Mouse (Mus musculus) heart, adult 9 months (tissue): Measurements from ENCODE around the gene Ankrd61.

Experiments
- DNase-seq, 2 experiments: peaks; one replicate each; pipeline ENCODE4 v3.0.0; 2022; ENCODE audit warnings: low spot score in 2 of 2

The Ankrd61 gene

DNA sequence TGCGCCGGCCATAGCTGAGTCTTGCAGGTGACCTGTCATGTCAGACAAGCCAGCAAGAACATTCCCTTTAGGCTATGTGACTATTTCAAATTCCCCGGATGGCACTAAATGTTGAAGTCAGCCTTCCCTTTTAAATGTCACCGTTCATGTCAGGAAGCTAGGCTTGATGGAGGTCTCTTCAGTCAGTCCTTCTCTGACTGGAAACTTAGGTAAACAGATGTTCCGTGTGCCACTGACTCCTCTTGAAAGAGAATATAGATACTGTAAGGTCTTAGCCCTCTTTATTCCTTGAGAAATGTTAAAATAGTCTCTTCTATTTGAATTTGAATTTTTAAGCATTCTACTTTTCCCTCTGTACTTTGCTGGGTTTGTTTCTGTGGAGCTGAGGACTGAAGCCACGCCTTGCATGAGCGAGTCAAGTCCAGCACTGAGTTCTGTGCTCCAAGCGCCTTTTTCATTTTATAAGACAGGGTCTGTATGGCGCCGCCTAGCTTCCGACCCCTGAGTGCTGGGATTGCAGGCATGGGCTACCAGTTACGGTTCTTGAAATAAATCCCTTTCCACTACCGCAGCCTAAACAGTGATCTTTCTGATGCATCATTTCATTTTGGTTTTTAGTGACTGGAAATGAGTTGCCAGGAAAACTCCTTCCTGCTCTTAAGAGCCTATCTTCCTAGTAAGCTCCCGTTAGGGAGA is at the start of gene Ankrd61:
Gene Ankrd61, minus strand, starts transcription at position 51 of the 696 bp plus-strand sequence.
- DNase-seq = no peak

DNA sequence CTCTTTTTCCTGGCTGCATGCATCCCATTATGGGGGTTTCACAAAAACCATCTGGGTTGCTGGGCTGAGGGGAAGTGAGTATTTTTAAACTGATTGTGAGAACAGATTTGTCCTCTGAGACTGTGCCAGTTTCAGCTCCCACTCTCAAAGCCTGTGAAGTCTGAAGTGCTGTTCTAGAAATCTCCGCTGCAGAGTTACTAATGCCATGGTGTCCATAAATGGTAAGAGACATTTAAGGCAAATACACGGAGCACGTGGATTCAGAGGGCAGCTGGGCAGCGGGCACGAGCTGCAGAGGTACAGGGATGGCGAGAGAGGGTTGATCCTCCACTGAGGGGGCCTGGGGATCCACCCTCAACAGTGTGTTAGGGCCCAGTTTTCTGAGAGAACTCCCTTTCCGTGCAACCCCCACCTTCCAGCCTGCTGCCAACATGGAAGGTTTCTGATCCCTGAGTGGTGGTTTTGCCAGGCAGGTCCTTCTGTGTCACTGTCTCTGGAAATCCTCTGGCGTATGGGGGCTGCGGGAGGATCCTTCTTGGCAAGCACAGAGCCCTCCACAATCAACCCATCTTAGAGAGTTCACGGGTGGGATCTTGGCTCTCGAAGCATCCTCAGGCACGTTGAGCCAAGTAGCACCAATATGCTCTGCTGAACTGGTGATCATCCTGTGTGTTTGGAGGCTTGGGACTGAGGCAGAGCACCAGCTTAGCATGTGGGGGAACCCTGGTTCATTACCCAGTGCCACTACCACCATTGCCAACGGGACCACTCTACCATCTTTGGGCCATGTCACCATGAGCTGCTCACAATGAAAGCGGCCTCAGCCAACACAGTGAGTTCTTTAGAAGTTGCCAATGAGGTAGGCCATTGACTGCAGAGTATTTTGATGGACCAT is 46.0 kb upstream of the Ankrd61 start:
- no peak for DNase-seq

DNA sequence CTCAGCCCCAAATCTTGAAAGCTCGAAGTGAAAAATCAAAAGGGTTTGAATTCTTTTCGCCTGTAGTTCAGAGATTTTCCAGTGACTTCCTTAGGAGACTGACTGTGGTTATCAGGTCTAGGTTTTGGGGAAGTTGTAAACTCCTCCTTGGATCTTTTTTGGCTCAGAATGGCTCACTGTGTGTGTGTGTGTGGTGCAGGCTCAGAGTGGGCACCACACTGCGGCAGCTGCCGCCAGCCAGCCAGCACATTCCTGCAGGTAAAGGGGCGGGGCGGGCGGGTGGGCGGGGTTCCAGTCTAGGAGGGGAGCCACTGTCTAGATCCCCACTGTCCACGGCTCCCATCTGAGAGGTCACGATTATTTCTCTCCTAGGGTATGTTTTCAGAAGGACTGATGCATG is 44.1 kb upstream of the Ankrd61 start:
- DNase-seq = no peak

GRCm38 (mm10) chr5:143936156-143936555 is 38.7 kb upstream of the Ankrd61 start:
- no peak for DNase-seq

- DNase-seq = no peak
Observed at GRCm38 (mm10) chr5:143933875-143934274, 36.4 kb upstream of the Ankrd61 start.

- DNase-seq = no peak
Observed at GRCm38 (mm10) chr5:143933414-143933813, 35.9 kb upstream of the Ankrd61 start.

DNA sequence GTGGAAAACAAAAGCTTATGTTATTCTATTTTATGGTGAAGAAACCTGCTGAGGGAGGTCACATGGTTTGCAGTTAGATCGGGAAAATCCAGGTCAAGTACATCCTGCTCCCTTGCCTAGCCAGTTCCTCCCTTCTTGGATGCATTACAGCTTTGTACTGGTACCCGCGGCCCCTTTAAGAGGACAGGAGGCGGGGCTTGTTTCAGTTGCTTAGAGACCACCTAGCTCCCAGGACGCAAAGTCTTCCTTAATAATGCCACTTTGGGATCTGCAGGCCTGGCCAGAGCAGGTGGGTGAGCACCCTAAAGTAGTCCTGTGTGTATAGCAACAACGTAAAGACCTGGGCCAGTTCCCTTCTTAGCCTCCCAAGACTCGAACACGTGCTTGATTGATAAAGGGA is 35.3 kb upstream of the Ankrd61 start, which contains the start of gene Rsph10b:
Gene Rsph10b, plus strand, starts transcription at position 205 of the 400 bp plus-strand sequence.
- no peak for DNase-seq

DNA sequence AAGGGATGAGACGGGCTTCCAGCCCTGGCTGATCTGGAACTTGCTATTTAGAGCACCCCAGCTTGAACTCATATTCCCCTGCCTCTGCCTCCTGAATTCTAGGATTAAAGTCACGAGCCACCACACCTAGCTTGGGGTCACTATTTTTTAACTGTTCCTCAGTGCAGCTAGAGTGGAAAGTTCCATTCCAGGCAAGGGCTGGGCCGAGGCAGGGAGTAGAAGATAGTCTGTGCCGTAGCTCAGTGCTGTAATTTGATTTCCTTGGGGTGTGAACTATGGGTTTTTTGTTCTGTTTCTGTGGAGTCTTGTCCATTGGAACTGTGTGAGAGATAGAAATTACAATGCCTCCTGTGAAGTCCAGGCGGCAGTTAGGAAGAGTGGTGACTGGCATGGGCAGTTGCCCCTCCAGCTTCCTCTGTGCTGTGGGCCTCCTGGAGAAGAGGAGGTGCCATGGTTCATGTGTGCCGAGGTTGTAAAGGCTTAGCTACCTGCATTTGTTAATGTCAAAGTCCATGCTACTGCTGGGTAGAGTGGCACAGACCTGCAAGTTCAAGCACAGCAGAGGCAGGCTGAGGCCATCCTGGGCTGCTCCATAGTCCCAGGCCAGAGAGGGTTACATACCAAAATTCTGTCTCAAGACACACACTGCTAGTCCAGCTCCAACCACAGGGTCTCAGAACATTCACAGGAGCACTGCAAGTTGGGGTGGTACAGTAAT is 34.5 kb upstream of the Ankrd61 start:
- DNase-seq = no peak

DNA sequence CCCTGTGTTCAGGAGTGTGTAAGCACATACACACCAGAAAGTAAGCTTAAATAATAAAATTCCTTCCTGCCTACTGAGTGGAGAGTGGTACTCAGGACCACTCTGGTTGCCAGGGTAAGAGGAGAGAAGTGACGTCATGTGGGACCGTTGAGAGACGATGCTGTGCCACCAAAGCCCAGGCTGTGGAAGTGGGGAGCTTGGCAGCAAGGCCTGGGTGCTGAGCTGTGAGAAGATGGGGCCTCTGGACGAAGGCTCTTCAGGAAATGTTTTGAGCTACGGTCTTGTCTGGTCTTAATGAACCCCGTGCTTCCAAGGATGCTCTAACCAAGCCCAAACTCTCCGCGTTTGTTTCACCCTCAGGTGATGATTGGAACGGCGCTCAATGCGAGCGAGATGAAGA is 33.2 kb upstream of the Ankrd61 start:
- DNase-seq = no peak

DNA sequence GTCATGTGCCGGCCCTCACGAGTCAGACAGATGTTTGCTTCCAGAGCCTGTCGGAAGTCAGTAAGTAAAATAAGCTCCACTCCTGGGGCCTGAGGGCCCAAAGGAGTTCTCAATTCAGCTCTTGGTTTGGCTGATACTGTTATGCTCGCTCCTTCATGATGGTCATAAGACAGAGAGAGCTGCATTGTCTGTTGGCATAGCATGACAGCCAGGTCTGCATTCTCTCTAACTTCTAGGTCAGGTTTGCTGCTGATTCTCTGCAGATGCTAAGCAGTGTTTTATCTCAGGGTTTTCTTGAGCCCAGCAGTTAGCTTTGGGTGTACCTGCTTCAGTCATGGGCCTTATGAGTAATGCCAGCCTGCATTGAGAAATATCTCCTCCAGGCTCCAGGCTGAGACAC is 31.8 kb upstream of the Ankrd61 start:
- DNase-seq = no peak

GRCm38 (mm10) chr5:143927875-143928274 is 30.4 kb upstream of the Ankrd61 start, which contains the start of gene Gm42421:
Gene Gm42421, plus strand, starts transcription at chr5:143928175.
- no peak for DNase-seq

DNA sequence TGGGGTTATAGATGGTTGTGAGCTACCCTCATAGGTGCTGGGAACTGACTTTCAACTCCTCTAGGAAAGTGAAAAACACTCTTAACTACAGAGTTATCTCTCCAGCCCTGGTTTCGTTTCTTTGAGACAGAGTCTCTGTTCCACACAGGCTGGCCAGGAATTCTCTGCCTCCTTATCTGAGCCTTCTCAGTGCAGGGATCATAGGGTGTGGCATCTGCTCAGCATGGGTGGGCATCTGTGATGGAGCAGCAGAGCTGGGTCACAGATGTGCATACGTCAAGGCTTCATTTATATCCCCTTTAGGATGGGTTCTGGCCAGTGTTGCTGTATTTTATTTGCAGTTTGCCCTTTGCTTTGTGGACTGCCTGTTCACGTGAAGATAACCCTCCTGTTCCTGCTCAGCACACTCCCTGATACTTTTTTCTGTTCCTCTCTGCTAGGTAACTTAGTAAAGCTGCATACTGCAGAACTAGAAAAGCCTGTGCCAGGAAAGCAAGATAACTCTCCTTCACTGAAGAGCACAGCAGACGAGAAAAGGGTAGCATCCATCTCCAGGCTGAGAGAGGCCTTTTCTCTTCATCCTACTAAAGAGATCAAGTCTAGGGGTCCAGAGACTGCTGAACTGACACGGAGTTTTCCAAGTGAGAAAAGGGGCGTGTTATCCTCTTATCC is 27.4 kb upstream of the Ankrd61 start:
- no peak for DNase-seq

DNA sequence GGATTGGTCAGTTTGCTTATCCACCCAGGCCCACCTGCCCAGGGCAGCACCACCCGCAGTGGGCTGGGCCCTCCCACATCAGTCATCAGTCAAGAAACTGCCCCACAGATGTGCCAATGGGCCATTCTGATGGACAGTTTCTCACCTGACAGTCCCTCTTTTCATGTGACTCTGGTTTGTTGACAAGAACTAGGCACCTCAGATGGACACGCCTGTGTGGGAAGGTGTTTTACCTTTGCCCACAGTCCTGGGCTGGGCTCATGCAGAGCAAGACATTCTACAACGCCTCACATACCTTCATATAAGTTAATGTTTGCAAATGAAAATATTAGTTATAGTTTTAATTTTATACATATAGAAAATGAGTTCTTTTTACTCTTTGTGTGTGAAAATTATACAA is 20.6 kb upstream of the Ankrd61 start:
- DNase-seq = no peak

DNA sequence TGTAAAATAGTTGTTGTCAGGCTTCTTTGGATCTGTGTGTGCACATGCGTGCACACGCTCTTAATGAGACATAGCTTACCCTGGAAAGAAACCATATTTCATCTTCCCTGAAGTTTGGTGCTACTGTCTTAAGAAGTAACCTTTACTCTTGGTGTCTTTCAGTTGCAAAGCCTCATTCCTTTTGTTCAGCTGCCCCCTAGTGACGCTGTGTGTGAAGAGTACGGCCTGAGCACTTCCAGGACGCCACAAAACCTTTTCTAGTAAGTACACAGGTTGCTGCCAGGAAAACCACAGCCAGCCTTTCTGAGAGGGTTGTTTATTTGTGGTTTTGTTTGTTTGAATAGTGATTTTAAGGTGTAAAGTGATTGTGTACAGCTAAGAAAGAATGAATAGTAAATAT is 19.9 kb upstream of the Ankrd61 start:
- peak in 1 of 2 experiments; percentile 37 for DNase-seq

DNA sequence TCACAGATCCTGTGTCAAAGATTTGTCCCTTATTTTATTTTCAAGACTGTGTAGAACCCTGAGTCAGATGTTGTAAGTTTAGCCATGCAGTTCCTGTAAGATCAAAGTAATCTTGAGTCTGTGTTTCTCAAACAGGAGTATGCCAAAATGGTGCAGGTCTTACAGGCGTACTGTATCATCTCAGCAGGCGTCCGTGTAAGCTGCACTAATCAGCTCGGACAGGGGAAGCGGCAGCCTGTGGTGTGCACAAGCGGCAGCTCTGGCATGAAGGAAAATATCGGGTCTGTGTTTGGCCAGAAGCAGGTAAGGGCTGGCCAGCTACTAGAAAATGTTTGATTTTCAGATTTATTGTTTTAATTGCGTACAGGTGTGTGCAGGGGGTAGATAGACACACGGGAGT is 18.7 kb upstream of the Ankrd61 start:
- DNase-seq = no peak

GRCm38 (mm10) chr5:143909417-143910400 is 12.2 kb upstream of the Ankrd61 start, which contains the start of the genes Aimp2 and Pms2:
Gene Aimp2, minus strand, starts transcription at chr5:143909847.
Gene Pms2, plus strand, starts transcription at chr5:143909964.
- DNase-seq = peak; percentile 98

- DNase-seq = no peak
Observed at GRCm38 (mm10) chr5:143908926-143909325, 11.4 kb upstream of the Ankrd61 start.

DNA sequence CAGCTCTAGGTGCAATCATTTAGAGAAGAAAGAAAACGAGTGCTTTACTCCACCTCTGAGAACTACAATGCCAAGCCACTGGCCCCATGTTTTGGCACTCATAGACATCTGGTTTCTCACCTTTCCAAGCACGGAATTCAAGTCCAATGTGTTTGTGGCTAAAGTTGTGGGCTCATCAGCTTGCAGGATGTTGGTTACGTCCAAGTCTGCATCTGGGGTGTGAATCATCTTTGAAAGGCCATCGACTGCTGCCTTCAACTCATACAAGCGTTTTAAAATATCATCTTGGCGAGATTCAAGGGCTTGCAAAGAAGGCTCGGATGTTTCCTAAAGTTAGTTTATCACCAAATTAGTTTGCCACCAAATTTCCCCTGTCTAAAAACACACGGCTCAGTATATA is 8.9 kb upstream of the Ankrd61 start:
- no peak for DNase-seq

DNA sequence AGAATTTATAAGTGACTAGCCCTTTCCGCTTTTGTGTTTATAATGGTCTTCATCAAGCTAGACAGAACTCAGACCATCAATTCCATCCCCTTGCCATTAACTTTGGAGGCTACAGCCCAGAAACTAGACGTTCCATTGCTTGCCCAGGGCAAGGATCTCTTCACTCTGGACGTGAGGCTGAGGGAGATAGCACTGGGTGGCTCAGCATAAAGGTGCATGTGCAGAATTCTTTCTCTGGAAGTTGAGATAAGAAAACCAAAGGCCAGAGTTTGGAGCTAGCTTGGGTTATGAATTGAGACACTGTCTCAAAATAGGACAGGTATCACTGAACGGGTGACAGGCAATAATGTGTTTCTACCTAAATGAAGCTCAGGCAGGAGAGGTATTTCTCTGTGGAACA is 6.3 kb upstream of the Ankrd61 start:
- DNase-seq = no peak

DNA sequence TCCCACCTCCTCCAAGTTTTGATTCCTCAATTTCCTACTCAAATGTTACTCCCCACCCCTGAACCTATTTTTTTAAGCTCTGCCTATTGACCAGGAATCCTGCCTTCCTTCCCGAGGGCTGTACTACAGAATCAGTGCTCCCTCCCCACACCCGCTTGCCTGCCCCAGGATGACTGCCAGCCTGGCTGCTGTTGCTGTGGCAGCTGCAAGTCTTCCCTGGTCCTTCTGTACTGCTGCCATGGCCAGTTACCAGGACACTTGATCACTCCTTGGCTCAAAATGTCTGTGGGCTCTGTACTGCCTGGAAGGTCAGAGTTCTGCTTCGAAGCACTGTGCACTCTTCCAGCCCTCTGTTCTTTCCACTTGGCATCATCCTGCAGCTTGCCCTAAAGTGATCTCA is 4.6 kb upstream of the Ankrd61 start:
- peak; percentile 47 to 52 for DNase-seq
